Mouse (Mus musculus) stomach, embryonic 16.5 days (tissue): ENCODE data around the gene Gm28047. TPM values are rescaled to one million over a fixed set of nuclear protein-coding genes. Genes with fewer than 3 reads are reported as not detected.

ENCODE experiments used
- ATAC-seq: fragments of 200-750 bp; cut with Nextera tagmentation; 2 replicates; pipeline ENCODE4 v1.8.0; 2017; ENCODE audit warnings: moderate number of reproducible peaks, moderate TSS enrichment; ENCODE audit not compliant: insufficient read depth, low FRiP score
- H3K27ac ChIP-seq: fragments of 300-500 bp; sonication (generic); 2 replicates; pipeline ENCODE4 v1.5.1; 2014; ENCODE audit warnings: low read length
- H3K27me3 ChIP-seq: fragments of 300-500 bp; sonication (generic); 2 replicates; pipeline ENCODE4 v1.6.1; 2014; ENCODE audit warnings: low read length, control low read depth, mixed read lengths; ENCODE audit not compliant: control insufficient read depth, insufficient read depth
- H3K36me3 ChIP-seq: fragments of 300-500 bp; sonication (generic); 2 replicates; pipeline ENCODE4 v1.6.1; 2014; ENCODE audit warnings: low read length; ENCODE audit not compliant: control insufficient read depth, insufficient read depth
- H3K4me1 ChIP-seq: fragments of 300-500 bp; sonication (generic); 2 replicates; pipeline ENCODE4 v1.6.1; 2014; ENCODE audit warnings: low read length, control low read depth, mixed read lengths; ENCODE audit not compliant: control insufficient read depth, insufficient read depth
- H3K4me2 ChIP-seq: fragments of 300-500 bp; sonication (generic); 2 replicates; pipeline ENCODE4 v1.6.1; 2014; ENCODE audit warnings: low read depth, low read length, mixed read lengths
- H3K4me3 ChIP-seq: fragments of 300-500 bp; sonication (generic); replicated peaks from 2 replicates; pipeline ENCODE4 v1.5.1; 2014; ENCODE audit warnings: mild to moderate bottlenecking, low read length
- H3K9ac ChIP-seq: fragments of 300-500 bp; sonication (generic); 2 replicates; pipeline ENCODE4 v1.6.1; 2014; ENCODE audit warnings: low read length
- H3K9me3 ChIP-seq: fragments of 300-500 bp; sonication (generic); replicated peaks from 2 replicates; pipeline ENCODE4 v1.6.1; 2016; ENCODE audit warnings: low read length, control low read depth; ENCODE audit not compliant: control insufficient read depth
- WGBS: fragments of 180-500 bp; shearing (Covaris S2); extraction: QIAGEN DNeasy Blood & Tissue Kit; methylation state at CpG from one replicate; pipeline ENCODE4 v1.1.7; 2014; 5-methylcytosine and 5-hydroxymethylcytosine counted together
- microRNA counts: library from miRNA; unstranded; fragments of <30 nt; microRNA quantifications from one replicate; lab custom pipeline; 2016
- microRNA-seq: library from miRNA; unstranded; fragments of <30 nt; microRNA quantifications from one replicate; pipeline ENCODE4, GENCODE M21; 2016
- polyA plus RNA-seq: library from polyadenylated mRNA; unstranded; fragments of >200 nt; fragmentation: Nextera tagmentation; extraction: Ambion mirVana; gene quantifications from 2 replicates; pipeline ENCODE4 v1.2.1, GENCODE M21; 2015

Gm28047 gene
- polyA plus RNA-seq, 1 experiment from 2014 or later: not detected

GRCm38 (mm10) chr15:102474520-102474919 is 150.3 kb downstream of the Gm28047 start:
- Histone ChIP-seq H3K4me1 (peaks cover 6% of the 10 kb centered on the region; the same call in 1 of the 2 replicates), H3K9ac (no peak overlapping the region), H3K27me3 (no peaks in the 10 kb centered on the region), H3K27ac (no peak overlapping the region), H3K9me3 (no peaks in the 10 kb centered on the region), H3K4me2 (no peak overlapping the region), H3K4me3 (no peak overlapping the region), H3K36me3 (peaks cover 35% of the 10 kb centered on the region)
- no peak for ATAC-seq
- WGBS: 89% methylated on average over 2 of the region's 2 CpGs

MicroRNAs within 50 kb of the gene (microRNA counts, 519-probe panel; counts per million panel counts)
- 314 counts per million, percentile 2 among the panel's probes with 10 or more counts for microRNA mmu-miR-688 (lab: Ali Mortazavi, UCI)

Small RNA genes lying within 50 kb of the gene (microRNA-seq; reads per million reads assigned to microRNA genes)
- gene Mir688: 0.50 reads per million

Other genes with a start within 250 kb of the Gm28047 start
- 9.5 and 10.3 TPM in 2 replicates for gene Sp1, start 218.9 kb downstream of the Gm28047 start, polyA plus RNA-seq
- gene Amhr2, start 179.7 kb downstream of the Gm28047 start, polyA plus RNA-seq: 0.68 and 2.5 TPM in 2 replicates
- gene Prr13, start 166.0 kb downstream of the Gm28047 start, polyA plus RNA-seq: 131 and 157 TPM in 2 replicates
- gene Pcbp2, start 154.5 kb downstream of the Gm28047 start, polyA plus RNA-seq: 166 TPM in 2 replicates
- not detected in 2 replicates for gene Gm10337, start 121.3 kb downstream of the Gm28047 start, polyA plus RNA-seq
- gene Map3k12, start 108.0 kb downstream of the Gm28047 start, polyA plus RNA-seq: 14.3 and 15.1 TPM in 2 replicates
- 84.0 and 87.0 TPM in 2 replicates for gene Tarbp2, start 106.9 kb downstream of the Gm28047 start, polyA plus RNA-seq
- 2.0 and 3.6 TPM in 2 replicates for gene Npff, start 100.1 kb downstream of the Gm28047 start, polyA plus RNA-seq
- gene Atf7, start 397 bp upstream of the Gm28047 start, polyA plus RNA-seq: 40.6 and 40.8 TPM in 2 replicates
- 53.3 and 54.2 TPM in 2 replicates for gene Atp5g2, start 47.3 kb upstream of the Gm28047 start, polyA plus RNA-seq
- 36.8 and 37.7 TPM in 2 replicates for gene Calcoco1, start 97.1 kb upstream of the Gm28047 start, polyA plus RNA-seq